Mouse (Mus musculus) midbrain, embryonic 16.5 days (tissue): ENCODE measurements around the gene Gm11568. TPM values are rescaled to one million over a fixed set of nuclear protein-coding genes. Genes with fewer than 3 reads are reported as not detected.
A peak's percentile ranks its signal among the peaks of the same experiment; 100 is the strongest.
"Not testable (repeated sequence)": the region's sequence is repeated elsewhere in the genome, so short reads cannot be mapped to it uniquely, and the experiment has no call there.

Experiments used
- ATAC-seq: fragments of 200-750 bp; cut with Nextera tagmentation; 2 replicates; pipeline ENCODE4 v1.8.0; 2017; ENCODE audit warnings: moderate TSS enrichment
- H3K27ac ChIP-seq: fragments of 300-500 bp; sonication (generic); 2 replicates; pipeline ENCODE4 v1.5.1; 2014; ENCODE audit warnings: mild to moderate bottlenecking, low read length, mixed read lengths
- H3K27me3 ChIP-seq: fragments of 300-500 bp; sonication (generic); 2 replicates; pipeline ENCODE4 v1.6.1; 2014; ENCODE audit warnings: low read depth, low read length, mixed read lengths; ENCODE audit not compliant: control insufficient read depth, insufficient read depth
- H3K36me3 ChIP-seq: fragments of 300-500 bp; sonication (generic); 2 replicates; pipeline ENCODE4 v1.6.1; 2014; ENCODE audit warnings: mild to moderate bottlenecking, low read length, moderate library complexity, mixed read lengths; ENCODE audit not compliant: control insufficient read depth, insufficient read depth
- H3K4me1 ChIP-seq: fragments of 300-500 bp; sonication (generic); 2 replicates; pipeline ENCODE4 v1.6.1; 2014; ENCODE audit warnings: mild to moderate bottlenecking, low read length, mixed read lengths; ENCODE audit not compliant: control insufficient read depth, insufficient read depth
- H3K4me2 ChIP-seq: fragments of 300-500 bp; sonication (generic); 2 replicates; pipeline ENCODE4 v1.6.1; 2014; ENCODE audit warnings: mild to moderate bottlenecking, low read length, mixed read lengths
- H3K4me3 ChIP-seq: fragments of 300-500 bp; sonication (generic); 2 replicates; pipeline ENCODE4 v1.5.1; 2014; ENCODE audit warnings: low read depth, mild to moderate bottlenecking, low read length, moderate library complexity, mixed read lengths
- H3K9ac ChIP-seq: fragments of 300-500 bp; sonication (generic); 2 replicates; pipeline ENCODE4 v1.6.1; 2014; ENCODE audit warnings: low read depth, low read length, mixed read lengths
- H3K9me3 ChIP-seq: fragments of 300-500 bp; sonication (generic); replicated peaks from 2 replicates; pipeline ENCODE4 v1.6.1; 2014; ENCODE audit warnings: mild to moderate bottlenecking, low read length, mixed read lengths; ENCODE audit not compliant: control insufficient read depth, poor library complexity, severe bottlenecking
- WGBS: fragments of 180-500 bp; shearing (Covaris S2); extraction: QIAGEN DNeasy Blood & Tissue Kit; methylation state at CpG from one replicate; pipeline ENCODE4 v1.1.7; 2014; 5-methylcytosine and 5-hydroxymethylcytosine counted together
- polyA plus RNA-seq: library from polyadenylated mRNA; unstranded; fragments of >200 nt; fragmentation: Nextera tagmentation; extraction: Ambion mirVana; gene quantifications from 2 replicates; pipeline ENCODE4 v1.2.1, GENCODE M21; 2015

The Gm11568 gene
- polyA plus RNA-seq = not detected in 2 replicates

GRCm38 (mm10) chr11:99857617-99858016, at the start of gene Gm11568:
Gm11568 (plus strand) TSS chr11:99857917.
- WGBS = 91% methylated on average over 2 of the region's 2 CpGs

GRCm38 (mm10) chr11:99809792-99810191, 47.9 kb upstream of the Gm11568 start, which contains the start of gene Krtap4-13:
Krtap4-13 (minus strand) TSS chr11:99809892.
- not testable (repeated sequence) for H3K27ac ChIP-seq, H3K36me3 ChIP-seq, H3K4me2 ChIP-seq, H3K4me1 ChIP-seq, ATAC-seq, H3K27me3 ChIP-seq, H3K4me3 ChIP-seq, H3K9me3 ChIP-seq, H3K9ac ChIP-seq

More at GRCm38 (mm10) chr11:99857617-99858016, at the start of gene Gm11568:
- Histone ChIP-seq H3K4me1 (peaks cover 3% of the 10 kb centered on the region; the same call in 1 of the 2 replicates), H3K27me3 (no peaks in the 10 kb centered on the region), H3K36me3 (no peaks in the 10 kb centered on the region), H3K9me3 (no peaks in the 10 kb centered on the region), H3K4me2 (no peak within 1 kb of the TSS), H3K4me3 (no peak within 1 kb of the TSS), H3K9ac (no peak within 1 kb of the TSS), H3K27ac (no peak within 1 kb of the TSS)
- ATAC-seq = no peak

GRCm38 (mm10) chr11:99815566-99815965, 42.2 kb upstream of the Gm11568 start, which contains the start of gene Gm11564:
Gm11564 (minus strand) TSS chr11:99815666.
- WGBS = 93% methylated on average over 2 of the region's 2 CpGs
- H3K9ac ChIP-seq = not testable (repeated sequence)

DNA sequence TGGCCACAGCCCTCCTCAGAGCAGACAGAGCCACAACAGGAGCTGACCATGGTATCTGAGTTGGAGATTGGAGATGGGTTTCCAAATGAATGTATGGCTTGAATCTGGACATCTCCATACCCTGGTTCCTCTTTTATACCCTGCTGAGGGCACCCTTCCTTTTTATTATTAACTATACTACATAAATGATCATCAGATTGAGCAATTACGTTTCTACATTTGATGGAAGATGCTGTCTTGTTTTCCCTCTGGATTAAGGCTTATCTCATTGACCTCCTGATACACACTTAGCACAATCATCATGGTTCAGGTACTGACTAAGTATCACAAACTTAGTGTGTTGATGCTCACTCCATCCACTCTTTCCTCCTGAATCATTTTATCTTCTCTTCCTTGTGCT, 19.8 kb upstream of the Gm11568 start, which contains the start of gene 2300003K06Rik:
TSS of gene 2300003K06Rik (minus strand) at position 101 of the 400 bp plus-strand sequence.
- H3K36me3 ChIP-seq = no peaks in the 10 kb centered on the region
- no peaks in the 10 kb centered on the region for H3K9me3 ChIP-seq
- no peak within 1 kb of the TSS for H3K4me2 ChIP-seq
- no peaks in the 10 kb centered on the region for H3K4me1 ChIP-seq
- 79% methylated on average over 1 of the region's 1 CpGs for WGBS
- no peak within 1 kb of the TSS for H3K4me3 ChIP-seq
- H3K27me3 ChIP-seq = no peaks in the 10 kb centered on the region
- H3K9ac ChIP-seq = no peak within 1 kb of the TSS
- ATAC-seq = no peak
- H3K27ac ChIP-seq = no peak within 1 kb of the TSS

More at GRCm38 (mm10) chr11:99815566-99815965, 42.2 kb upstream of the Gm11568 start, which contains the start of gene Gm11564:
- not testable (repeated sequence) for H3K27me3 ChIP-seq, H3K4me2 ChIP-seq, H3K9me3 ChIP-seq, H3K36me3 ChIP-seq, H3K4me1 ChIP-seq, H3K4me3 ChIP-seq, ATAC-seq, H3K27ac ChIP-seq

GRCm38 (mm10) chr11:99842185-99842584, 15.5 kb upstream of the Gm11568 start:
- ATAC-seq = no peak
- no peaks in the 10 kb centered on the region for H3K4me1 ChIP-seq
- no peak overlapping the region for H3K4me2 ChIP-seq
- H3K9me3 ChIP-seq = no peaks in the 10 kb centered on the region
- no peak overlapping the region for H3K9ac ChIP-seq
- H3K4me3 ChIP-seq = no peak overlapping the region
- no peak overlapping the region for H3K27ac ChIP-seq
- H3K36me3 ChIP-seq = no peaks in the 10 kb centered on the region
- WGBS = 75% methylated on average over 1 of the region's 1 CpGs
- no peaks in the 10 kb centered on the region for H3K27me3 ChIP-seq

DNA sequence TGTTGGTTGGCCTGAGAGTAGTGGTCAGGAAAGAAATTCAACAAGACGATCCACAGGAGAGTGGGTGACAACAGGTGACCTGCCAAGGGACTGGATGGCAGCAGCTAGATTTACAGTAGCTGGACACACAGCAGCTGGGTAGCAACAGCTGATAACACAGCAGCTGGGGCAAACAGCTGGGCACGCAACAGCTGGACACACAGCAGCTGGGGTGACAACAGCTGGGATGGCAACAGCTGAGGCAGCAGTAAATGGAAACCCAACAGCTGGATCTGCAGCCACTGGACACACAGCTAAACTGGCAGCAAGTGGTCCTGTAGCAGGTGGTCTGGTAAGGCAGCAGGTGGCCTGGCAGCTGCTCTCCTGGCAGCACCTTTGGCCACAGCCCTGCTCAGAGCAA, 11.0 kb upstream of the Gm11568 start:
- Histone ChIP-seq H3K4me2 (no peak overlapping the region), H3K27me3 (no peaks in the 10 kb centered on the region), H3K4me3 (no peak overlapping the region), H3K9me3 (no peaks in the 10 kb centered on the region), H3K4me1 (no peaks in the 10 kb centered on the region), H3K36me3 (no peaks in the 10 kb centered on the region), H3K9ac (no peak overlapping the region), H3K27ac (no peak overlapping the region)
- ATAC-seq = no peak
- 89% methylated on average over 2 of the region's 2 CpGs for WGBS

GRCm38 (mm10) chr11:99851508-99851907, 6.2 kb upstream of the Gm11568 start, which contains the start of gene Krtap4-16:
Krtap4-16 (minus strand) TSS chr11:99851608.
- no peaks in the 10 kb centered on the region for H3K27me3 ChIP-seq
- H3K4me1 ChIP-seq = peaks cover 3% of the 10 kb centered on the region; the same call in 1 of the 2 replicates
- no peak within 1 kb of the TSS for H3K9ac ChIP-seq
- H3K27ac ChIP-seq = no peak within 1 kb of the TSS
- no peaks in the 10 kb centered on the region for H3K9me3 ChIP-seq
- H3K4me2 ChIP-seq = no peak within 1 kb of the TSS
- ATAC-seq = no peak
- H3K4me3 ChIP-seq = no peak within 1 kb of the TSS
- no peaks in the 10 kb centered on the region for H3K36me3 ChIP-seq

- Histone ChIP-seq H3K9me3 (no peaks in the 10 kb centered on the region), H3K4me2 (no peak overlapping the region), H3K4me3 (no peak overlapping the region), H3K9ac (no peak overlapping the region), H3K27ac (no peak overlapping the region), H3K36me3 (no peaks in the 10 kb centered on the region), H3K4me1 (peaks cover 3% of the 10 kb centered on the region; the same call in 1 of the 2 replicates), H3K27me3 (no peaks in the 10 kb centered on the region)
- 0 out of 2 replicates have a peak, but pooled peaks have one; percentile 42 for ATAC-seq
- 62% methylated on average over 3 of the region's 3 CpGs for WGBS
These were observed 3.6 kb upstream of the Gm11568 start for GRCm38 (mm10) chr11:99854121-99854520.

DNA sequence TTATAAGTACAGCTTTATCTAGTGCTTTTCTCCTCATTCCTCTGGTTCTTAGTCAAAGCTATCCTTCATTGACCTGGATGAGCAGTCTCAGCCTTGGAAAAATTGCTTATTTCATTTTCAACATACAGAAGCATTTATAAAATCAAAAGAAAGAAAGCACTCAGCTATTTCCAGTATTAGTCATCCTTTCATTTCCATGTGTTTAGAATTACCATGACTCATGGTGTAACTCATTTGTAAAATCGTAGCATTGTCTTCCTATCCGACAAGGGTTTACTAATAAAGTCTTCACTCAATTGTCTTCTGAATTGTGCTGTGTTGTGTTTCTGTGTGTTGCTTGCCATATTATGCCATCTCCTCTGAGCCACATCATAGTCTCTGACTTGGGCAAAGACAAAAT, 1.0 kb downstream of the Gm11568 start:
- Histone ChIP-seq H3K36me3 (no peaks in the 10 kb centered on the region), H3K9me3 (no peaks in the 10 kb centered on the region), H3K9ac (no peak overlapping the region), H3K4me1 (peaks cover 3% of the 10 kb centered on the region; the same call in 1 of the 2 replicates), H3K27me3 (no peaks in the 10 kb centered on the region), H3K27ac (no peak overlapping the region), H3K4me3 (no peak overlapping the region), H3K4me2 (no peak overlapping the region)
- 71% methylated on average over 2 of the region's 2 CpGs for WGBS
- ATAC-seq = no peak
